Mouse (Mus musculus): ENCODE data around the gene Dag1.

Gene Dag1

DNA sequence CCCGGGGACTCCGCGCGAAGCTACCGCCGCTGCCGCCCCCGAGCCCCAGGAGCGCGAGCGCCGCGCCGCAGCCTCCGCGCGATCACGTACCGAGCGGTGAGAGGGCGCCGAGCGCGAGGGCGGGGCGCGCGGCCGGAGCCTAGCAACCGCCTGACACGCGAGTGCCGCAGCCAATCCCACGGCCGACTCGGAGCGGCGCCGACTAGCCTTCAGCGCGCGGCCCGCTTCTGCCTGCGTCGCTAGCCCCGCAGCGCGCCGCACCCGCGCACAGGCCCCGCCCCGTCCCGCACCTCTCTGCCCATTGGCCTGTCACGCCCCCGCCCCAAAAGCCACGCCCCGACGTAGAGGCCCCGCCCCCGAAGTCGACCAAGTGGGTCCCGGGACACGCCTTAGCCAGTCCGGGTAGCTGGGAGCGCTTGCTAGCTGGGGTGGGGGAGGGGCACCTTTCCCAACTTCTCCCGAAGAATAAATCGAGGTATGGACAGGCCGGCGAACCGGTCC, at the start of gene Dag1:
Gene Dag1, minus strand, starts transcription at position 269 of the 501 bp plus-strand sequence.
- CTCF ChIA-PET: no interaction called here

- CTCF ChIA-PET: interaction anchor here (0.6 to 0.9 kb wide), 3 partner anchors 16 to 42 kb away, joined by 3 to 4 read pairs (median 3); partner anchors contain the start of gene Usp4
Observed at GRCm38 (mm10) chr9:108308141-108308540, 44.4 kb upstream of the Dag1 start.

DNA sequence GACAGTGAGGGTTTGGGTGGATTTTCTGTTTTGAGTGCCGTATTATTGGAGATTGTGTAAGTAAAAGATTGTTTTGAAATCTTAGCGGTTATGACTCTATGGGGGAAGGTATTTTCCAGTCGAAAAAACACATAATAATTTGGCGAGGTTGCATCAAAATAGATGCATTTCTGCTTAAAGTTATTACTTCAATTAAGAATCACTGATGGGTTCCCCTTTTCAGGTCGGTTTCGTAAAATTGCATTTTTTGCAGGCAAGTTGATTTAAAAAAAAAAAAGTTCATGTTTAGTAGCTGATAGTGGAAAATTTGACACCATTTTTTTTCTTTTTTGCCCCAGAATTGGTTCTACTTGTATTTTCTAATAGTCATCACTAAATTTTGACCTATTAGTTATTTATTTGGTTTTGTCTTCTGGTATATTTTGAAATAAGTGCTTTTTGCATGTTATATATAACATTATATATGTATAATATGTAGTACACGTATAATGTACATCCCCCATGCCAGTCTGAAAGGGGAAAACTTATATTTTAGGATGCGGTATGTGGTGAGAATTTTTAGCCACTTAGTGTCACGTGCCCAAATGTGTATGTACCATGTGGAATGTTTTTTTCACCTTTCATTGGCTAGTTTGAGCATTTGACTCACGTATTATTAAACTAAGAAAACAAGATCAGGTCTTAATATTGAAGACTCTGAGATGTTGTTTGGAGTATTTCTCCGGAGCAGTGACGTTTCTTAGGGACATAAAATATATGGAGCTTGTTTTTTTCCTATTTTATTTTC, 43.5 kb upstream of the Dag1 start:
- CTCF ChIA-PET: interaction anchor here (0.6 to 0.9 kb wide), 3 partner anchors 15 to 41 kb away, joined by 3 read pairs; partner anchors contain the start of genes Nicn1 and Usp4

DNA sequence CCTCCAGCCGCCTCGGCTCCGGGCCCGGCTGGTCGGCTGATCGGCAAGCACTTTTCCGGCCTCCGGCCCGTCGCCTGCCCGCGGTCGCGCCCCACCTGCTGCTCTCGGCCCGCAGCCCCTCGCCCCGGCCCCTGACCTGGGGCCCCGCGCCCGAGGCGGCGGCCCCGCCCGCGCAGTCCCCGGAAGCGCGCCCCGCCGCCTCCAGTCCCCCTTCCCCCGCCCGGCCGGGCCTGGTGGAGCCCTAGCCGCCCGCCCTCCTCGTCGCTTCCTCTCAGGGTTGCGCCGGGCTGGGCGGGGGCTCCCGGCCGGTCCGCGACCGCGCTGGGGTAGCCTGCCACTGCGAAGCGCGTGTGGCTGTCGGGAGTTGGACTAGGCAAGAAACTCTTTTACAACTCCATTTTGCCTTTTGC, 42.8 kb upstream of the Dag1 start:
- CTCF ChIA-PET: no interaction called here

DNA sequence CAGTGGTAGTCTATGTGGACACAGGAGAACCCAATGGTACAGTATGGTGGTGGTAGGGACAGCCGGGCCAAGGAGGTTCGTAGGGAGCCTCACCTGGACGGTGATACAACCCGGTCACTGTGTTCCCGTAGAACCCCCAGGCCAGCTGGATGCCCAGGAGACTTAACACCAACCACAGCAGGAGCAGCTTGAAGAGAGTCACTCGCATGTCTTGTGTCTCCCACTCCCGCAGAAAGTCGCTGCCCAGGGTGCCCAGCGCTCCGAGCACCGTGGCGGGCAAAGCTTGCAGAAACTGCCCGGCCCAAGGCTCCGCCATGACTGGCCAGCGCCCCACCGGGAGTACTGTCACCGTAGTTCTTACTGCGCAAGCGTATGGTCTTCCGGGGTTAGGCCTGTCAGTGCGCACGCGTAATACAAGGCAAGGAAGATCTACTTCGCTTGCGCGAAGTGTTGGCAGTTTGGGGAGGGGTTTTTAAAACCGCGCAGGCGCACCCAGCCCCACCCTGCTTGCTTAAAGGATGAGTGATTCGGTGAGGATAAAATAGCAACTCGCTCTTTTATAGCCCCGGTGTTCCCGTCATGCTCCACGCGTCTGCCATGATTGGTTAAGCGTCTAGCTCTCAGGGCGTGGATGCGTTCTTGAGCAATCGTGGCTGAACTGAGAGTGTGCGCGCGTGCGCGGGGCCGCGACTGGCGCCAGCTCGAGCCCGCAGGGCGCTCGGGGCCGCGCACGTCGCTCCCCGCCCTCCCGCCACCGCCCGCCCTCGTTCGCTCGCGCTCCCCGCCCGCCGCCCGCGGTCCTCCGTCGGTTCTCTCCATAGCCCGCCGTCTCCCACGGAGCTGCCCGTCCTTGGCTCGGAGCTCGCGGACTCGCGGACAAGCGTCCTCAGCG, 42.1 kb upstream of the Dag1 start, which contains the start of the genes Rhoa and Tcta:
Gene Rhoa, plus strand, starts transcription at position 501 of the 892 bp plus-strand sequence.
Gene Tcta, minus strand, starts transcription at position 532 of the 892 bp plus-strand sequence.
- CTCF ChIA-PET: no interaction called here

DNA sequence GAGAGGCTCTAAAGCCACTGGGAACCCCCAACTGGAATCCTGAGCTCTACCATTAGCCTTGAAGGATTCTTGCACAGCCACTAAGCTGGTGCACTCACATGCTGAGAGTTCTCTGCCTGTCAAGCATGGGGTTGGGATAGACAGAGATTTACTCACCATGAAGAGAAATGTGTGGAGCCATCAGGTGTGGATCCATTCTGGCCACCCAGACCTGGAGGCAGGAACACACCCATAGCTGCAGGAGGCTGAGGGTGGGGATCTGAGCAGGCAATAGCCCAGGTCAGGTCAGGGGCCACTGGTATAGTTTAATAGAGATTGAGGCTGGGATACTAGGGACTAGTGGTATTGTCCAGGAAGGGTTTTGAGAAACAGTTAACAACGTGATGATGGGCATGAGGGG, 41.4 kb upstream of the Dag1 start:
- CTCF ChIA-PET: interaction anchor here (0.5 kb wide), 1 partner anchor 33 kb away, joined by 3 read pairs; no protein-coding TSS in a partner anchor

DNA sequence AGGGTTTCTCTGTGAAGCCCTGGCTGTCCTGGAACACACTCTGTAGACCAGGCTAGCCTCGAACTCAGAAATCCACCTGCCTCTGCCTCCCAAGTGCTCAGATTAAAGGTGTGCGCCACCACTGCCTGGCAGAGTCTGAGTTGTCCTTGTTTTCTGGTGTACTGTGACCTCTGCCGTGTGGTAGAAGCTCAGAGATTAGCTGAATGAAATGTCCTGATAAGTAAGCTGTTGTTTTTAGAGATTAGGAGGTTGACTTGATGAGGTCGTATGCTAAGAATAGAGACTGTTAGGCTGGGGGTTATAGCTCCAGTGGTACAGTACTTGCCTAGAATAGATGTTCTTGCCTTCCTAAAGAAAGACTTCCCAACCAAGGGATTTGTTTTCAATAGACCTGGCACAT, 41.0 kb upstream of the Dag1 start:
- CTCF ChIA-PET: interaction anchor here (0.5 kb wide), 1 partner anchor 34 kb away, joined by 3 read pairs; no protein-coding TSS in a partner anchor

- CTCF ChIA-PET: no interaction called here
Observed at GRCm38 (mm10) chr9:108301853-108302252, 38.1 kb upstream of the Dag1 start.

DNA sequence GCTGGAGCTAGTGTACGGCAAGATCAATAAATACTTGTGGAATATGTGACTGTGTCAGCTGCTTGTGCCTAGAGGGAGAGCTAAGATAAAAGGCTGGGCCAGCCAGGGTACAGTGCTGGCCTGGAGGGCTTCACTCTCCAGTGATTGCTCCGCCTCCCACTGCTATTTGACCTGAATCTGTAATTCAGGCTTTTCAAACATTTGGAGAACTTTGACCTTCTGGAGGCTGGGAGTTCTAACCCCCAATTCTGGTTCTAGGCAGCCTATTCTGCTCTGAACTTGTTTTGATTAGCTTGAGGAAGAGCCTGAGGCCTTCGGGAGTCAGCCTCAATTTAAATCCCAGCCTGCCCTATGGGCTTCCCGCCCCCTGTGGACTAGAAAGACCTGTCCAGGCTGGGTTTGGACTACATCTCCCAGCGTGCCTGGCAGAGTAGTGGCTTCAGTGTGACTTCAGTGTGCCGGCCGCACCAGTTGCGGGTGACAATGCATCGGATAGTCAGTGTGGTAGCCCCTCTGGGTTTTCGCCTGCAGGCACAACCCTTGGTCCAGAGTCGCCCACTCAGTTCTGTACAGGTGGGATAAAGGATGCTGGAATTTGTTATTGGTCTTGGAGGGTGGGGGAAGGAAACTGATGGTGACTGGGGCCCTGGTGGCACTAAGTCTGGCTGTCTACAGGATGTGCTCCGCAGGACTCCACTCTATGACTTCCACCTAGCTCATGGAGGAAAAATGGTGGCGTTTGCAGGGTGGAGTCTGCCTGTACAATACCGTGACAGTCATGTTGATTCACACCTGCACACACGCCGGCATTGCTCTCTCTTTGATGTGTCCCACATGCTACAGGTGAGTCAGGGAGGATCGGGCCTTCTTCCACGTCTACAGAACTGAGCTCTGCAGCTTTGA, 32.9 kb upstream of the Dag1 start, which contains the start of gene Amt:
Gene Amt, plus strand, starts transcription at position 401 of the 903 bp plus-strand sequence.
- CTCF ChIA-PET: interaction anchor here (0.6 to 1.0 kb wide), 3 partner anchors 12 to 40 kb away, joined by 3 to 7 read pairs (median 3); no protein-coding TSS in a partner anchor

- CTCF ChIA-PET: interaction anchor here (0.5 to 0.7 kb wide), 2 partner anchors 17 to 768 kb away, joined by 3 to 6 read pairs; no protein-coding TSS in a partner anchor
Observed at GRCm38 (mm10) chr9:108290773-108291172, 27.0 kb upstream of the Dag1 start.

DNA sequence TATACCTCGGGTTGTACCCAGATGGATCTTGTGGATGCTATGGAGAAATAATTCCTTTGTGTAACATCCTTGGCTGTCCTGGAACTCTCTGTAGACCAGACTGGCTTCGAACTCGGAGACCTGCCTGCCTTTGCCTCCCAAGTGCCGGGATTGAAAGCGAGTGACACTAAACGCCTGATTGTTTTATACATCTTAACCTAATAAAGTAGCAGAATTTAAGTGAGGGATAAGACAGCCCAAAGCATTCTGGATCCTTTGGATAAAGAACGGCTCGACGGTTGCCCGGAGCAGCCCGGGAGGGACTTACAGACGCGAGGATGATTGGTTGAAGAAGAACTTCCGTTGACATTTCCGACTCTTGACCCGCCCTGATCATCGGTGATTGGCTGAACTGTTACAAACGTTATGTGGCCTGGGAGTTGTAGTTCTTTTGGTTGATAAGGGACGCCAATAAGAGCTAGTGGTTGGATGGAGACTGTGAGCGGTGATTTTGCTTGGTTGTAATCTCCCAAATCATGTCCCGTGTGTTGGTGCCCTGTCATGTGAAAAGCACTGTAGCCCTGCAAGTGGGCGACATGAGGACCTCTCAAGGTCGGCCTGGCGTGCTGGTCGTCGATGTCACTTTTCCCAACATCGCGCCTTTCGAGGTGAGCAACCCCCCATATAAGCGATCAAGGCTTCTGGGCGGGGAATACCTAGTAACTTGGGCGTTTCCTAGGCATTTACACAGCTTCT, 26.4 kb upstream of the Dag1 start, which contains the start of gene Nicn1:
Gene Nicn1, plus strand, starts transcription at position 414 of the 735 bp plus-strand sequence.
- CTCF ChIA-PET: interaction anchor here (0.5 to 0.7 kb wide), 2 partner anchors 17 to 769 kb away, joined by 3 to 6 read pairs; no protein-coding TSS in a partner anchor

DNA sequence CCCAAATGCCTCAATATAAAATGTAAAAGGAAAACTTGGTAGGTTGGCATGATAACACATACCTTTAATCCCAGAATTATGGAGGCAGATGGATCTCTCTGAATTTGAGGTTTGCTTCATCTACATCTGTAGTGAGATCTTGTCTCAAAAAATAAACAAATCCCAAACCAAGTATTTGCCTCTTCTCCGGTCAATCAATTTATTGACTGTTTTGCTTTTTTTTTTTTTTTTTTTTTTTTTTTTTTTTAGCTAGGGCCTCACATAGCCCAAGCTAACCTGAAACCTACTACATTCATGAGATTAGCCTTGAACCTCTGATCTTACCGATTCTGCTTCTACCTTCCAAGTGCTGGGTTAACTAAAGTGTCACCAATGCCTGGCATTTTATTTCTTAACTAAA, 25.6 kb upstream of the Dag1 start:
- CTCF ChIA-PET: no interaction called here

- CTCF ChIA-PET: interaction anchor here (0.6 to 0.7 kb wide), 2 partner anchors 15 to 64 kb away, joined by 3 read pairs; no protein-coding TSS in a partner anchor
Observed at GRCm38 (mm10) chr9:108287526-108288238, 23.9 kb upstream of the Dag1 start.

GRCm38 (mm10) chr9:108284410-108284809, 20.7 kb upstream of the Dag1 start:
- CTCF ChIA-PET: interaction anchor here (0.9 to 1.3 kb wide), 3 partner anchors 12 to 64 kb away, joined by 3 to 7 read pairs (median 3); partner anchors contain the start of genes Amt, Gpx1 and Usp4

DNA sequence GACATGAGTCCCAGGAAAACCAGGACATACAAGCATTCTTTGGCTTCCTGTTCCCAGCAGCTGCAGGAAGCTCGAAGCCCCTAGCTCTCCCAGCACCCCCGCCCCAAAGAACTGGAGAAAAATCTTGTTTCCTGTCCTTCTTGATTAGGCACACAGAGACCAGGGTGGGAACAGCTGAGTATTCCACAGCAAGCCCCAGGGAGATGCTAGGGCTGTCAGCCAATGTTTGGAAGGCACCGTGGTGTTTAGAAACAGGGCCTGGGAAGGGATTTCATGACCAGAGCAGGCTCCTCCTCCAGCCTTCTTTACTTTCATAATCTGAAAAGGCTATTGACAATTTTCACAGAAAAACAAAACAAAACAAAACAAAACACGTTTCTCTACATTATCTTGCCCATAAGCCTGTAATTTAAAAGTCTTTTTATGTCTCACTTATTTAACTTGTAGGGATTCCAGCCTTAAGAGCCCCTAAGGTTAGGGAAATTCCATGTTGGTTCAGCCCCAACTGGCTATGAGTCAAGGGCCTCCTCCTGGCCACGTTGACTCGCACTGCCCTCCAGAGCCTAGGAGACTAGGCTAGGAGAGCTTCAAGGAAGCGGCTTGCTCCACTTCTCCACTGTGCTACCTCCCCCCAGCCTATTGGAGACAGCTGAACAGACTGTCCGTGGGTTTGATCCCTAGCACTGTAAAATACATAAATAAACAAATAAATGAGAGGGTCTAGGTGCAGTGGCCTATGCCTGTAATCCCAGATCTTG, 16.5 kb upstream of the Dag1 start:
- CTCF ChIA-PET: no interaction called here

- CTCF ChIA-PET: interaction anchor here (0.6 to 0.7 kb wide), 2 partner anchors 25 to 71 kb away, joined by 3 read pairs; no protein-coding TSS in a partner anchor
Observed at GRCm38 (mm10) chr9:108278697-108279450, 15.1 kb upstream of the Dag1 start.

GRCm38 (mm10) chr9:108275331-108275659, 11.5 kb upstream of the Dag1 start:
- CTCF ChIA-PET: no interaction called here

All from spleen, embryonic (tissue).